Mouse (Mus musculus) heart, embryonic 11.5 days (tissue): ENCODE results near the gene Rpl10a. TPM values are rescaled to one million over a fixed set of nuclear protein-coding genes. Genes with fewer than 3 reads are reported as not detected.

ENCODE experiments used
- ATAC-seq: fragments of 200-750 bp; cut with Nextera tagmentation; replicated peaks from 2 replicates; pipeline ENCODE4 v1.8.0; 2017; ENCODE audit warnings: moderate library complexity; ENCODE audit not compliant: insufficient number of reproducible peaks, low FRiP score, low TSS enrichment
- H3K27ac ChIP-seq: fragments of 300-500 bp; sonication (generic); 2 replicates; pipeline ENCODE4 v1.5.1; 2014; ENCODE audit warnings: mild to moderate bottlenecking, low read depth, low read length
- H3K27me3 ChIP-seq: fragments of 300-500 bp; sonication (generic); 2 replicates; pipeline ENCODE4 v1.6.1; 2014; ENCODE audit warnings: mild to moderate bottlenecking, low read length, mixed read lengths; ENCODE audit not compliant: control insufficient read depth, insufficient read depth
- H3K36me3 ChIP-seq: fragments of 300-500 bp; sonication (generic); 2 replicates; pipeline ENCODE4 v1.6.1; 2014; ENCODE audit warnings: mild to moderate bottlenecking, low read length, moderate library complexity, mixed read lengths; ENCODE audit not compliant: control insufficient read depth, insufficient read depth
- H3K4me1 ChIP-seq: fragments of 300-500 bp; sonication (generic); 2 replicates; pipeline ENCODE4 v1.6.1; 2014; ENCODE audit warnings: low read length; ENCODE audit not compliant: control insufficient read depth, insufficient read depth
- H3K4me2 ChIP-seq: fragments of 300-500 bp; sonication (generic); 2 replicates; pipeline ENCODE4 v1.6.1; 2014; ENCODE audit warnings: mild to moderate bottlenecking, moderate library complexity
- H3K4me3 ChIP-seq: fragments of 300-500 bp; sonication (generic); 2 replicates; pipeline ENCODE4 v1.5.1; 2014; ENCODE audit warnings: low read depth, low read length
- H3K9ac ChIP-seq: fragments of 300-500 bp; sonication (generic); 2 replicates; pipeline ENCODE4 v1.6.1; 2014; ENCODE audit warnings: mild to moderate bottlenecking, low read depth, low read length, moderate library complexity
- H3K9me3 ChIP-seq: fragments of 300-500 bp; sonication (generic); replicated peaks from 2 replicates; pipeline ENCODE4 v1.6.1; 2016; ENCODE audit warnings: low read length; ENCODE audit not compliant: control insufficient read depth
- WGBS: fragments of 180-500 bp; shearing (Covaris S2); extraction: QIAGEN DNeasy Blood & Tissue Kit; methylation state at CpG from one replicate; pipeline ENCODE4 v1.1.7; 2014; ENCODE audit not compliant: insufficient replicate concordance; 5-methylcytosine and 5-hydroxymethylcytosine counted together
- polyA plus RNA-seq: library from polyadenylated mRNA; unstranded; fragments of >200 nt; fragmentation: Nextera tagmentation; extraction: Ambion mirVana; gene quantifications from 2 replicates; pipeline ENCODE4 v1.2.1, GENCODE M21; 2014

The Rpl10a gene
- polyA plus RNA-seq, 1 experiment from 2014 or later: 446 TPM

GRCm38 (mm10) chr17:28375592-28376061 lies 47.4 kb downstream of the Rpl10a start:
- no peak overlapping the region for H3K4me3 ChIP-seq
- WGBS: 8% methylated on average over 17 of the region's 17 CpGs
- H3K4me2 ChIP-seq: no peak overlapping the region

GRCm38 (mm10) chr17:28380255-28380654 lies 52.0 kb downstream of the Rpl10a start:
- Histone ChIP-seq H3K4me2 (no peak overlapping the region), H3K36me3 (no peaks in the 10 kb centered on the region), H3K9me3 (no peaks in the 10 kb centered on the region; the same call in 1 of the 2 replicates), H3K4me3 (no peak overlapping the region), H3K9ac (no peak overlapping the region), H3K27ac (no peak overlapping the region), H3K27me3 (peaks cover 13% of the 10 kb centered on the region), H3K4me1 (no peaks in the 10 kb centered on the region; the same call in 1 of the 2 replicates)
- WGBS: 3% methylated on average over 6 of the region's 6 CpGs
- no peak for ATAC-seq

More at GRCm38 (mm10) chr17:28375592-28376061, 47.4 kb downstream of the Rpl10a start:
- peaks cover 28% of the 10 kb centered on the region for H3K27me3 ChIP-seq
- H3K27ac ChIP-seq: 0 out of 2 replicates have a peak overlapping the region, but pooled peaks have one; percentile 22
- no peak for ATAC-seq
- H3K4me1 ChIP-seq: no peaks in the 10 kb centered on the region; the same call in 1 of the 2 replicates
- no peaks in the 10 kb centered on the region for H3K36me3 ChIP-seq
- H3K9me3 ChIP-seq: no peaks in the 10 kb centered on the region
- H3K9ac ChIP-seq: no peak overlapping the region

Other genes starting within 250 kb of the Rpl10a start
- 0.34 and 0.49 TPM in 2 replicates for gene Tcp11, start 247.8 kb upstream of the Rpl10a start, polyA plus RNA-seq
- 1.7 and 2.3 TPM in 2 replicates for gene Scube3, start 186.3 kb upstream of the Rpl10a start, polyA plus RNA-seq
- 19.5 and 21.0 TPM in 2 replicates for gene Zfp523, start 151.3 kb upstream of the Rpl10a start, polyA plus RNA-seq
- gene Def6, start 120.7 kb upstream of the Rpl10a start, polyA plus RNA-seq: 2.6 and 2.8 TPM in 2 replicates
- 1.8 and 2.0 TPM in 2 replicates for gene Ppard, start 95.8 kb upstream of the Rpl10a start, polyA plus RNA-seq
- gene Fance, start 15.0 kb upstream of the Rpl10a start, polyA plus RNA-seq: 15.3 and 17.3 TPM in 2 replicates
- 6.5 and 7.5 TPM in 2 replicates for gene Tead3, start 22.3 kb downstream of the Rpl10a start, polyA plus RNA-seq
- gene Tulp1, start 36.8 kb downstream of the Rpl10a start, polyA plus RNA-seq: 2.9 and 5.0 TPM in 2 replicates
- gene Fkbp5, start 189.1 kb downstream of the Rpl10a start, polyA plus RNA-seq: 5.0 and 5.8 TPM in 2 replicates
- not detected in 2 replicates for gene Armc12, start 202.3 kb downstream of the Rpl10a start, polyA plus RNA-seq
- not detected in 2 replicates for gene Clpsl2, start 220.9 kb downstream of the Rpl10a start, polyA plus RNA-seq
- 0.73 TPM in 1 of 2 replicates, not detected in the other for gene Clps, start 232.3 kb downstream of the Rpl10a start, polyA plus RNA-seq
- gene Lhfpl5, start 247.2 kb downstream of the Rpl10a start, polyA plus RNA-seq: 0.14 TPM in 1 of 2 replicates, not detected in the other